Mouse (Mus musculus) megakaryocyte, embryonic 14.5 days (primary cell): ENCODE results near the gene Grrp1. TPM values are rescaled to one million over a fixed set of nuclear protein-coding genes. Genes with fewer than 3 reads are reported as not detected.
"Not testable (repeated sequence)": the region's sequence is repeated elsewhere in the genome, so short reads cannot be mapped to it uniquely, and the experiment has no call there.

Experiments used
- H3K27me3 ChIP-seq: replicated peaks from 2 replicates; pipeline ENCODE3; 2012; ENCODE audit warnings: inconsistent platforms
- H3K36me3 ChIP-seq: replicated peaks from 2 replicates; pipeline ENCODE3; 2012; ENCODE audit warnings: low read length, inconsistent platforms, mixed read lengths
- H3K4me1 ChIP-seq: 2 replicates; pipeline ENCODE4 v1.6.1; 2012; ENCODE audit warnings: inconsistent platforms
- H3K4me3 ChIP-seq: replicated peaks from 2 replicates; pipeline ENCODE3; 2012; ENCODE audit warnings: moderate library complexity, mild to moderate bottlenecking, inconsistent platforms
- H3K9me3 ChIP-seq: 2 replicates; pipeline ENCODE4 v1.6.1; 2012; ENCODE audit warnings: inconsistent platforms
- FLI1 ChIP-seq: IDR thresholded peaks from 2 replicates; pipeline ENCODE4 v1.6.1; 2012; ENCODE audit warnings: low read length, inconsistent platforms, mixed read lengths
- GATA1 ChIP-seq: IDR thresholded peaks from 3 replicates; pipeline ENCODE4 v1.6.1; 2012; ENCODE audit warnings: mixed read lengths, low read length, inconsistent platforms, borderline replicate concordance
- polyA plus RNA-seq: library from polyadenylated mRNA; stranded (reverse); fragments of >175 nt; gene quantifications from 2 replicates; pipeline ENCODE4 v1.2.3, GENCODE M21; 2012; ENCODE audit warnings: low replicate concordance; ENCODE audit not compliant: insufficient read depth

Gene Grrp1
- polyA plus RNA-seq = not detected in 2 replicates

- Histone ChIP-seq H3K4me1 (peaks cover 56% of the 10 kb centered on the region), H3K27me3 (peaks cover 89% of the 10 kb centered on the region), H3K4me3 (no peak within 1 kb of the TSS), H3K36me3 (no peaks in the 10 kb centered on the region), H3K9me3 (peaks cover 4% of the 10 kb centered on the region; the same call in 1 of the 2 replicates)
- TF ChIP-seq FLI1 = no peak
- TF ChIP-seq GATA1 = no peak
Observed at GRCm38 (mm10) chr4:134253722-134254324, at the start of gene Grrp1. Gene Grrp1, minus strand, starts transcription at chr4:134254106.

GRCm38 (mm10) chr4:134302084-134302483 lies 48.2 kb upstream of the Grrp1 start:
- Histone ChIP-seq H3K4me3 (no peak overlapping the region), H3K9me3 (no peaks in the 10 kb centered on the region), H3K27me3 (peaks cover 2% of the 10 kb centered on the region), H3K4me1 (peaks cover 31% of the 10 kb centered on the region), H3K36me3 (no peaks in the 10 kb centered on the region)
- TF ChIP-seq GATA1 (no peak), FLI1 (no peak)

GRCm38 (mm10) chr4:134300316-134300715 lies 46.4 kb upstream of the Grrp1 start:
- Histone ChIP-seq H3K9me3 (peaks cover 3% of the 10 kb centered on the region; the same call in 1 of the 2 replicates), H3K4me3 (peak overlapping the region; percentile 85), H3K27me3 (peaks cover 2% of the 10 kb centered on the region), H3K4me1 (peaks cover 30% of the 10 kb centered on the region), H3K36me3 (no peaks in the 10 kb centered on the region)
- no peak for TF ChIP-seq GATA1
- TF ChIP-seq FLI1 = no peak

GRCm38 (mm10) chr4:134299498-134299810 lies 45.5 kb upstream of the Grrp1 start:
- Histone ChIP-seq H3K27me3 (peaks cover 4% of the 10 kb centered on the region), H3K9me3 (peaks cover 3% of the 10 kb centered on the region; the same call in 1 of the 2 replicates), H3K36me3 (no peaks in the 10 kb centered on the region), H3K4me3 (peak overlapping the region; percentile 28), H3K4me1 (peaks cover 30% of the 10 kb centered on the region)
- TF ChIP-seq FLI1 (no peak), GATA1 (no peak)

GRCm38 (mm10) chr4:134298626-134299497 lies 45.0 kb upstream of the Grrp1 start:
- TF ChIP-seq GATA1 (no peak), FLI1 (no peak)
- peaks cover 3% of the 10 kb centered on the region; the same call in 1 of the 2 replicates for H3K9me3 ChIP-seq
- H3K4me1 ChIP-seq = peaks cover 32% of the 10 kb centered on the region
- no peak overlapping the region for H3K4me3 ChIP-seq
- no peaks in the 10 kb centered on the region for H3K36me3 ChIP-seq
- H3K27me3 ChIP-seq = peaks cover 9% of the 10 kb centered on the region

GRCm38 (mm10) chr4:134297369-134297768 lies 43.5 kb upstream of the Grrp1 start:
- Histone ChIP-seq H3K4me1 (peaks cover 40% of the 10 kb centered on the region), H3K4me3 (no peak overlapping the region), H3K27me3 (peaks cover 19% of the 10 kb centered on the region), H3K36me3 (no peaks in the 10 kb centered on the region), H3K9me3 (peaks cover 3% of the 10 kb centered on the region; the same call in 1 of the 2 replicates)
- no peak for TF ChIP-seq FLI1
- TF ChIP-seq GATA1 = no peak

- peaks cover 19% of the 10 kb centered on the region for H3K27me3 ChIP-seq
- H3K9me3 ChIP-seq = peaks cover 3% of the 10 kb centered on the region; the same call in 1 of the 2 replicates
- peaks cover 35% of the 10 kb centered on the region for H3K4me1 ChIP-seq
- no peak for TF ChIP-seq FLI1
- TF ChIP-seq GATA1 = no peak
- no peaks in the 10 kb centered on the region for H3K36me3 ChIP-seq
- no peak overlapping the region for H3K4me3 ChIP-seq
Observed at GRCm38 (mm10) chr4:134296523-134296922, 42.6 kb upstream of the Grrp1 start.

GRCm38 (mm10) chr4:134296096-134296495 lies 42.2 kb upstream of the Grrp1 start:
- peaks cover 19% of the 10 kb centered on the region for H3K27me3 ChIP-seq
- H3K4me3 ChIP-seq, H3K9me3 ChIP-seq, H3K36me3 ChIP-seq: not testable (repeated sequence)
- H3K4me1 ChIP-seq = peaks cover 34% of the 10 kb centered on the region

GRCm38 (mm10) chr4:134293692-134294163 lies 39.8 kb upstream of the Grrp1 start:
- TF ChIP-seq FLI1 = no peak
- TF ChIP-seq GATA1 = no peak
- Histone ChIP-seq H3K36me3 (no peaks in the 10 kb centered on the region), H3K9me3 (peaks cover 3% of the 10 kb centered on the region; the same call in 1 of the 2 replicates), H3K4me3 (no peak overlapping the region), H3K4me1 (peaks cover 23% of the 10 kb centered on the region), H3K27me3 (peaks cover 19% of the 10 kb centered on the region)
